Mouse (Mus musculus) T-helper 17 cell (primary cell): ENCODE data around the gene Il20ra.

Experiments
- in situ Hi-C, 2 experiments: fragments of 300-600 bp; cut with MboI, MseI; formaldehyde crosslinking; loops; 1 replicate in 1 of 2; 2 replicates in 1 of 2; pipeline ENCODE4 v1.15.1; 2025; ENCODE audit warnings: high pct_unique_total_duplicates in 2 of 2

Il20ra gene

GRCm38 (mm10) chr10:19746156-19746555, 33.8 kb downstream of the Il20ra start:
- in situ Hi-C loops, result loop anchor here in 1 of 2 experiments (25.0 kb wide), 1 partner anchor 1116 kb away; no protein-coding TSS in a partner anchor

GRCm38 (mm10) chr10:19747661-19748060, 35.3 kb downstream of the Il20ra start:
- in situ Hi-C loops, result loop anchor here in 1 of 2 experiments (25.0 kb wide), 1 partner anchor 1115 kb away; no protein-coding TSS in a partner anchor

- in situ Hi-C loops, result no loop called here
These were observed 53.1 kb downstream of the Il20ra start for GRCm38 (mm10) chr10:19765459-19765858.

GRCm38 (mm10) chr10:19779092-19779491, 66.7 kb downstream of the Il20ra start:
- in situ Hi-C loops, result no loop called here

GRCm38 (mm10) chr10:19781365-19781764, 69.0 kb downstream of the Il20ra start:
- in situ Hi-C loops, result loop anchor here (5.0 kb wide), 2 partner anchors 64 to 74 kb away; no protein-coding TSS in a partner anchor

GRCm38 (mm10) chr10:19794996-19795395, 82.6 kb downstream of the Il20ra start:
- in situ Hi-C loops, result no loop called here

- in situ Hi-C loops, result no loop called here
These were observed 90.6 kb downstream of the Il20ra start for GRCm38 (mm10) chr10:19802958-19803357.

- in situ Hi-C loops, result loop anchor here (5.0 kb wide), 2 partner anchors 93 to 268 kb away; no protein-coding TSS in a partner anchor
These were observed 92.4 kb downstream of the Il20ra start for GRCm38 (mm10) chr10:19804763-19805162.
